Mouse (Mus musculus) right cerebral cortex, postnatal 10 days (tissue): Measurements from ENCODE around the gene Fcer2a.
A peak's percentile ranks its signal among the peaks of the same experiment; 100 is the strongest.

Source experiments
- DNase-seq, 2 experiments: peaks; one replicate each; pipeline ENCODE4 v3.0.0; 2021; ENCODE audit warnings: low spot score in 2 of 2

The Fcer2a gene

GRCm38 (mm10) chr8:3694121-3694520 lies at the start of gene Fcer2a:
Fcer2a (minus strand) TSS chr8:3694175.
- DNase-seq: no peak

GRCm38 (mm10) chr8:3736947-3737346 lies 43.0 kb upstream of the Fcer2a start:
- DNase-seq: no peak

GRCm38 (mm10) chr8:3735599-3735998 lies 41.6 kb upstream of the Fcer2a start:
- DNase-seq: no peak

- no peak for DNase-seq
Measured at GRCm38 (mm10) chr8:3734084-3734483, 40.1 kb upstream of the Fcer2a start.

GRCm38 (mm10) chr8:3721041-3721440 lies 27.1 kb upstream of the Fcer2a start:
- no peak for DNase-seq

GRCm38 (mm10) chr8:3720551-3720950 lies 26.6 kb upstream of the Fcer2a start, which contains the start of gene Clec4g:
Clec4g (minus strand) TSS chr8:3720651.
- no peak for DNase-seq

- DNase-seq: peak; percentile 44 to 66
Measured at GRCm38 (mm10) chr8:3718559-3718958, 24.6 kb upstream of the Fcer2a start.

- no peak for DNase-seq
Measured at GRCm38 (mm10) chr8:3717321-3717954, 23.5 kb upstream of the Fcer2a start.

- DNase-seq: no peak
Measured at GRCm38 (mm10) chr8:3711646-3712045, 17.7 kb upstream of the Fcer2a start.

- no peak for DNase-seq
Measured at GRCm38 (mm10) chr8:3710312-3710711, 16.3 kb upstream of the Fcer2a start.

GRCm38 (mm10) chr8:3707611-3708010 lies 13.6 kb upstream of the Fcer2a start:
- no peak for DNase-seq

- DNase-seq: no peak
Measured at GRCm38 (mm10) chr8:3705711-3706110, 11.7 kb upstream of the Fcer2a start.

- no peak for DNase-seq
Measured at GRCm38 (mm10) chr8:3701491-3701890, 7.5 kb upstream of the Fcer2a start.

GRCm38 (mm10) chr8:3690774-3691173 lies 3.2 kb downstream of the Fcer2a start:
- no peak for DNase-seq

GRCm38 (mm10) chr8:3687537-3687936 lies 6.4 kb downstream of the Fcer2a start:
- no peak for DNase-seq

- no peak for DNase-seq
Measured at GRCm38 (mm10) chr8:3685422-3685821, 8.6 kb downstream of the Fcer2a start.

GRCm38 (mm10) chr8:3684530-3684929 lies 9.4 kb downstream of the Fcer2a start:
- DNase-seq: no peak

- no peak for DNase-seq
Measured at GRCm38 (mm10) chr8:3683408-3684176, 10.4 kb downstream of the Fcer2a start.

GRCm38 (mm10) chr8:3682435-3682834 lies 11.5 kb downstream of the Fcer2a start:
- no peak for DNase-seq

- no peak for DNase-seq
Measured at GRCm38 (mm10) chr8:3679656-3680055, 14.3 kb downstream of the Fcer2a start.

- DNase-seq: no peak
Measured at GRCm38 (mm10) chr8:3679236-3679635, 14.7 kb downstream of the Fcer2a start.

- DNase-seq: no peak
Measured at GRCm38 (mm10) chr8:3678831-3679230, 15.1 kb downstream of the Fcer2a start.

GRCm38 (mm10) chr8:3676993-3677579 lies 16.9 kb downstream of the Fcer2a start:
- peak in 1 of 2 experiments; percentile 46 for DNase-seq
